Mouse (Mus musculus) ES-Bruce4 (cell line): ENCODE results near the gene Otud7a.

Experiments used
- CTCF ChIP-seq: IDR thresholded peaks from one replicate; pipeline ENCODE4 v1.8.1; 2011; ENCODE audit warnings: low read depth, low read length
- EP300 ChIP-seq: IDR thresholded peaks from 2 replicates; pipeline ENCODE4 v1.6.1; 2011; ENCODE audit warnings: low read depth, low read length; ENCODE audit not compliant: insufficient read depth
- POLR2A ChIP-seq: IDR thresholded peaks from one replicate; pipeline ENCODE4 v1.8.1; 2011; ENCODE audit warnings: low read length; ENCODE audit not compliant: insufficient read depth

- no peak for TF ChIP-seq POLR2A
- TF ChIP-seq EP300: no peak
- no peak for TF ChIP-seq CTCF
Measured at GRCm38 (mm10) chr7:63511458-63511857, 66.9 kb downstream of the Otud7a start.
